Mouse (Mus musculus): Measurements from ENCODE around the gene Ecel1. TPM values are rescaled to one million over a fixed set of nuclear protein-coding genes. Genes with fewer than 3 reads are reported as not detected.

The Ecel1 gene
- polyA plus RNA-seq, 1 experiment from 2014 or later, result 0.69 TPM

GRCm38 (mm10) chr1:87186261-87187036 lies 30.1 kb upstream of the Ecel1 start:
- peak overlapping the region; percentile 70 for H3K9ac ChIP-seq
- H3K27ac ChIP-seq, result no peak overlapping the region
- no peaks in the 10 kb centered on the region for H3K9me3 ChIP-seq
- H3K4me3 ChIP-seq, result peak overlapping the region; percentile 59
- peak overlapping the region; percentile 88 for H3K4me2 ChIP-seq (replicated peaks)
- peak; percentile 55; the same call in 1 of the 2 replicates for ATAC-seq (ENCODE audit: low FRiP score, low read depth)
- H3K27me3 ChIP-seq, result peaks cover 75% of the 10 kb centered on the region
- WGBS, result 2% methylated on average over 54 of the region's 54 CpGs
- peaks cover 17% of the 10 kb centered on the region for H3K4me1 ChIP-seq
- no peaks in the 10 kb centered on the region for H3K36me3 ChIP-seq

DNA sequence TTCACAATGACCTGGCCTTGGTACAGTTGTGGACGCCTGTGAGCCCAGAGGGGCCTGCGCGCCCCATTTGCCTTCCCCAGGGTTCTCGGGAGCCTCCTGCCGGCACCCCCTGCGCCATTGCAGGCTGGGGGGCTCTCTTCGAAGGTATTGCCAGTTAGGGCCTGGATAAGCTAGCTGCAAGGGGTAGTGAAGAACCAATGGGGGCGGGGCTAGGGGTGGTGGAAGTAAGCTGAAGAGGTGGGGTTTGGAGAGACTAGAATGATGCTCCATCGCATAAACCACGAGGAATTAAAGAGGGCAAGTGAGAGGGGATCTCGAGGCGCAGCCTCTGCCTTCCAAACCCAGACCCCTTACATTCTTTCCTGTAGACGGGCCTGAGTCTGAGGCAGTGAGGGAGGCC lies 29.2 kb upstream of the Ecel1 start:
- ATAC-seq (ENCODE audit: low FRiP score, low read depth), result no peak
- Histone ChIP-seq H3K36me3 (no peaks in the 10 kb centered on the region), H3K4me1 (peaks cover 17% of the 10 kb centered on the region), H3K4me3 (no peak overlapping the region), H3K4me2 (replicated peaks) (0 out of 2 replicates have a peak overlapping the region, but pooled peaks have one; percentile 88), H3K9me3 (no peaks in the 10 kb centered on the region), H3K27ac (no peak overlapping the region), H3K27me3 (peaks cover 85% of the 10 kb centered on the region), H3K9ac (no peak overlapping the region)
- 8% methylated on average over 13 of the region's 13 CpGs for WGBS

DNA sequence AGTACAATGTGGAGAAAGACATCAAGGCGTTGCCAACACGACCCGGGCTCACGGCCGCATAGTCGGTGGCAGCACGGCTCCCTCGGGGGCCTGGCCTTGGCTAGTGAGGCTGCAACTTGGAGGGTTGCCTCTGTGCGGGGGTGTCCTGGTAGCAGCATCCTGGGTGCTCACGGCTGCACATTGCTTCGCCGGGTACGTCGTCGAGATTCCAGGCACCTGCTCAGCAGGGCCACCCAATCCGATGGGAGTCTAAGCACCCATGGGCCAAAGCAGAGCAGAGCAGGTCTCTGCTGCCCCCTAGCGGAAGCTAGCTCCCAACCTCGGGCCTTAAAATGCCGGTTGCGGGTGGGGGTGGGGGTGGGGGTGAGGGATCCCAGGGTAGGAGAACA lies 28.4 kb upstream of the Ecel1 start:
- Histone ChIP-seq H3K27ac (no peak overlapping the region), H3K36me3 (no peaks in the 10 kb centered on the region), H3K4me2 (replicated peaks) (peak overlapping the region; percentile 35), H3K9ac (no peak overlapping the region), H3K4me3 (no peak overlapping the region), H3K27me3 (peaks cover 90% of the 10 kb centered on the region), H3K9me3 (no peaks in the 10 kb centered on the region), H3K4me1 (peaks cover 14% of the 10 kb centered on the region)
- 13% methylated on average over 20 of the region's 20 CpGs for WGBS
- ATAC-seq (ENCODE audit: low FRiP score, low read depth), result no peak; the same call in 1 of the 2 replicates

- ATAC-seq (ENCODE audit: low FRiP score, low read depth), result no peak
- Histone ChIP-seq H3K4me2 (replicated peaks) (peak overlapping the region; percentile 35), H3K27me3 (peaks cover 90% of the 10 kb centered on the region)
These were observed 27.9 kb upstream of the Ecel1 start for GRCm38 (mm10) chr1:87183998-87184750.

GRCm38 (mm10) chr1:87183013-87183412 lies 26.7 kb upstream of the Ecel1 start, which contains the start of gene Prss56:
TSS of gene Prss56 (plus strand) at chr1:87183313.
- 41% methylated on average over 9 of the region's 9 CpGs for WGBS
- H3K4me3 ChIP-seq, result no peak within 1 kb of the TSS
- H3K36me3 ChIP-seq, result no peaks in the 10 kb centered on the region
- ATAC-seq (ENCODE audit: low FRiP score, low read depth), result no peak
- H3K27me3 ChIP-seq, result peaks cover 82% of the 10 kb centered on the region
- H3K4me2 ChIP-seq (replicated peaks), result no peak within 1 kb of the TSS
- H3K9ac ChIP-seq, result no peak within 1 kb of the TSS
- peaks cover 14% of the 10 kb centered on the region for H3K4me1 ChIP-seq
- no peak within 1 kb of the TSS for H3K27ac ChIP-seq
- no peaks in the 10 kb centered on the region for H3K9me3 ChIP-seq

More at GRCm38 (mm10) chr1:87183998-87184750, 27.9 kb upstream of the Ecel1 start:
- H3K27ac ChIP-seq, result no peak overlapping the region
- 31% methylated on average over 15 of the region's 15 CpGs for WGBS
- H3K9ac ChIP-seq, result no peak overlapping the region
- H3K9me3 ChIP-seq, result no peaks in the 10 kb centered on the region
- peaks cover 14% of the 10 kb centered on the region for H3K4me1 ChIP-seq
- no peak overlapping the region for H3K4me3 ChIP-seq
- H3K36me3 ChIP-seq, result no peaks in the 10 kb centered on the region

GRCm38 (mm10) chr1:87180896-87181295 lies 24.6 kb upstream of the Ecel1 start:
- Histone ChIP-seq H3K4me2 (replicated peaks) (no peak overlapping the region), H3K27me3 (peaks cover 76% of the 10 kb centered on the region), H3K9me3 (no peaks in the 10 kb centered on the region), H3K4me3 (no peak overlapping the region), H3K27ac (no peak overlapping the region), H3K9ac (no peak overlapping the region), H3K36me3 (no peaks in the 10 kb centered on the region), H3K4me1 (peaks cover 15% of the 10 kb centered on the region)
- 51% methylated on average over 5 of the region's 5 CpGs for WGBS
- no peak for ATAC-seq (ENCODE audit: low FRiP score, low read depth)

- peaks cover 24% of the 10 kb centered on the region for H3K4me1 ChIP-seq
- peak overlapping the region; percentile 30 for H3K4me2 ChIP-seq (replicated peaks)
- no peak overlapping the region for H3K27ac ChIP-seq
- no peaks in the 10 kb centered on the region for H3K9me3 ChIP-seq
- 5% methylated on average over 11 of the region's 11 CpGs for WGBS
- no peak overlapping the region for H3K4me3 ChIP-seq
- H3K36me3 ChIP-seq, result no peaks in the 10 kb centered on the region
- no peak overlapping the region; the same call in 1 of the 2 replicates for H3K9ac ChIP-seq
- peak; percentile 85 for ATAC-seq (ENCODE audit: low FRiP score, low read depth)
- peaks cover 63% of the 10 kb centered on the region for H3K27me3 ChIP-seq
These were observed 19.6 kb upstream of the Ecel1 start for GRCm38 (mm10) chr1:87175852-87176292.

GRCm38 (mm10) chr1:87174006-87174955 lies 18.0 kb upstream of the Ecel1 start:
- peaks cover 70% of the 10 kb centered on the region for H3K27me3 ChIP-seq
- H3K4me1 ChIP-seq, result peaks cover 37% of the 10 kb centered on the region
- peak; percentile 21; the same call in 1 of the 2 replicates for ATAC-seq (ENCODE audit: low FRiP score, low read depth)
- WGBS, result 24% methylated on average over 28 of the region's 28 CpGs
- H3K9me3 ChIP-seq, result no peaks in the 10 kb centered on the region
- no peak overlapping the region for H3K4me3 ChIP-seq
- H3K27ac ChIP-seq, result no peak overlapping the region
- H3K36me3 ChIP-seq, result no peaks in the 10 kb centered on the region
- H3K4me2 ChIP-seq (replicated peaks), result peak overlapping the region; percentile 39
- no peak overlapping the region for H3K9ac ChIP-seq

DNA sequence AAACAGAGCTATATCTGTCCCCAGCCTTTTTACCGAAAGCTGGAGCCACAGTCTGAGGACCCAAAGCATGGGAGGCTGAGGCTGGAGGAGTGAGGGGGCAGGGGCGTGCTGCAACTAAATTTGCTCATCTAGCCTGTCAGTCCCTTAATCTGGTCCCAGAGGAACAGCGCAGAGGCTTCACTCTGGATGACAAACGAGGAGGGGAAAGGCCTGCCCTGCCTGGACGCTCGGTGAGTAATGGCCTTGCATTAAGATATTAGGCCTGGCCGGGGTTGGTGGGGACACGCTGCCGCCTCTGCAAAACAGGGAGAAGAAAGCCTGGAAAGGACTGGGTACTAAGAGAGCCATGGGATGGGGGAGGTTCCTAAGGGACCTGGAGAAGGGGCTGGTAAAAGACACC lies 16.0 kb upstream of the Ecel1 start:
- H3K4me1 ChIP-seq, result peaks cover 37% of the 10 kb centered on the region
- no peak overlapping the region for H3K4me3 ChIP-seq
- H3K9me3 ChIP-seq, result no peaks in the 10 kb centered on the region
- no peaks in the 10 kb centered on the region for H3K36me3 ChIP-seq
- peaks cover 80% of the 10 kb centered on the region for H3K27me3 ChIP-seq
- H3K27ac ChIP-seq, result no peak overlapping the region
- no peak overlapping the region for H3K4me2 ChIP-seq (replicated peaks)
- ATAC-seq (ENCODE audit: low FRiP score, low read depth), result no peak
- no peak overlapping the region for H3K9ac ChIP-seq
- WGBS, result 28% methylated on average over 9 of the region's 9 CpGs

DNA sequence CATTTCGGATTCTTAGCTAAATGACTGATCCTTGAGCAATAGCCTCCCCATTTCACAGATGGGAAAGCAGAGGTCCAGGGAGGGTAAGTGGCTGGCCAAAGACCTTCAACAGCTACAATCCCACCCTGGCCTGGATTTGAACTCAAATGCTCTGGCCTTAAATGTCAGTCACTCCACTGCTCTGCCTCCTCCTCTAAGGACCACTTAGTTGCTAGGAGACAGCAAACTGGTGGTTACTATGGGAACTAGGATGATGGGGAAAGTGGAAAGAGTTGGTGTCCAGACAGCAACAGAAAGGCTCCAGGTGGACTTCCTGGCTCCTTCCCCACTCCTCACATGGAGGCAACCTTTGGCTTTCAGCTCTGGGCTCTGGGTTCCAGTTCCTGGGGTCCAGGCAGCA lies 15.0 kb upstream of the Ecel1 start:
- WGBS, result 71% methylated on average over 1 of the region's 1 CpGs
- ATAC-seq (ENCODE audit: low FRiP score, low read depth), result no peak
- Histone ChIP-seq H3K9ac (no peak overlapping the region), H3K27ac (no peak overlapping the region), H3K9me3 (no peaks in the 10 kb centered on the region), H3K27me3 (peaks cover 80% of the 10 kb centered on the region), H3K4me3 (no peak overlapping the region), H3K4me1 (peaks cover 32% of the 10 kb centered on the region), H3K4me2 (replicated peaks) (no peak overlapping the region), H3K36me3 (no peaks in the 10 kb centered on the region)

- Histone ChIP-seq H3K4me3 (no peak overlapping the region), H3K9ac (0 out of 2 replicates have a peak overlapping the region, but pooled peaks have one; percentile 43), H3K27ac (no peak overlapping the region), H3K4me1 (peaks cover 24% of the 10 kb centered on the region), H3K27me3 (peaks cover 88% of the 10 kb centered on the region), H3K9me3 (no peaks in the 10 kb centered on the region), H3K36me3 (no peaks in the 10 kb centered on the region), H3K4me2 (replicated peaks) (peak overlapping the region; percentile 25)
- WGBS, result 7% methylated on average over 19 of the region's 19 CpGs
- ATAC-seq (ENCODE audit: low FRiP score, low read depth), result no peak
These were observed 14.1 kb upstream of the Ecel1 start for GRCm38 (mm10) chr1:87170458-87170857.

Measured in limb, embryonic 13.5 days (tissue).